Mouse (Mus musculus): ENCODE measurements around the gene Olfr610. TPM values are rescaled to one million over a fixed set of nuclear protein-coding genes. Genes with fewer than 3 reads are reported as not detected.
"Not testable (repeated sequence)": the region's sequence is repeated elsewhere in the genome, so short reads cannot be mapped to it uniquely, and the experiment has no call there.

Gene Olfr610
- not detected for total RNA-seq (2021)

DNA sequence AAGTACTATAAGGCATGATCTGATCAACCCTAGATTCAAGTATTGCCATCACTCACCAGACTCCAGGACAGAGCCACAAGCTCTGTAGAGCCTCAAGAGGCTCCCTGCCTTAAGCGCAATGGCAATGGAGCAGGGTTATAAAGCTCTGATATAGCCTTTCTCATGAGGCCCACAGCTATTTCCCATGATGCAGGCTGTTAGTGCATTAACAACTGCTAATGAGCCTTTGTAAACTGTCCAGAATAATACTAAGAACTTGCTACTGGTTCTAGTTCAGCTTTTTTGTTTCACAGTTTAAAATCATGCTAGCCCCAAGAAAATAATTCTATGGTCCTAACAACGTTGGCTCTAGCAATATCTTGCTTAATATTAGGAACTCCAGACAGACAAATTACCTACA is at the start of gene Olfr610:
Olfr610 (minus strand) TSS at position 101 of the 400 bp plus-strand sequence.
- DNase-seq: no peak
- intact Hi-C loops (cut with DNase I): no loop called here

GRCm38 (mm10) chr7:103555779-103556178 is 43.9 kb upstream of the Olfr610 start, which contains the start of gene Olfr615:
Gene Olfr615, plus strand, starts transcription at chr7:103556079.
- intact Hi-C loops (cut with DNase I): no loop called here
- DNase-seq: no peak

DNA sequence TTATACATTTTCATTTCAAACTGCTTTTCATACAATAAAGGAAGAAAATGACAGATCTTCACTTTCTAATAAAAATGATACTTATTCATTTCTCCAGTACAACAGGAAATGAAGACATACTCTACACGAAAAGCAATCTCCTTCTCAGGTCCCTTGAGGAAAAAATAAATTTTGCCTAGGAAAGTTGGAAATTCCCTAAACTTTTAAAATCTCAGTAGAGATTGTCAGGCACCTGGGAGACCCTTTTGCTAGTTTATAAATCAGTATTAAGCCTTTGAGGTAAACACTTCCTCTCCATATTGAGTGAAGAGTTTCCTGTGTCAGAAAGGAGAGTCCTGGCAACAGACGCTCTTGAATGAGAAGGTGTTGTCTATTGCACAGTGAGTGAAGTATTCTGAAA is 35.9 kb upstream of the Olfr610 start, which contains the start of gene Olfr613:
Olfr613 (plus strand) TSS at position 301 of the 400 bp plus-strand sequence.
- intact Hi-C loops (cut with DNase I): no loop called here
- no peak for DNase-seq

GRCm38 (mm10) chr7:103542617-103543016 is 30.7 kb upstream of the Olfr610 start, which contains the start of gene Olfr612:
Gene Olfr612, minus strand, starts transcription at chr7:103542717.
- intact Hi-C loops (cut with DNase I); DNase-seq: not testable (repeated sequence)

GRCm38 (mm10) chr7:103520746-103521145 is 8.8 kb upstream of the Olfr610 start, which contains the start of gene Olfr611:
Gene Olfr611, minus strand, starts transcription at chr7:103520846.
- intact Hi-C loops (cut with DNase I); DNase-seq: not testable (repeated sequence)

GRCm38 (mm10) chr7:103497962-103498361 is 14.0 kb downstream of the Olfr610 start, which contains the start of gene Olfr609:
Gene Olfr609, minus strand, starts transcription at chr7:103498062.
- intact Hi-C loops (cut with DNase I): loop anchor here (10.0 kb wide), 1 partner anchor 67 kb away; the partner anchor contains the start of gene Olfr616
- no peak for DNase-seq

- intact Hi-C loops (cut with DNase I); DNase-seq: not testable (repeated sequence)
Observed at GRCm38 (mm10) chr7:103477106-103477505, 34.8 kb downstream of the Olfr610 start.

DNA sequence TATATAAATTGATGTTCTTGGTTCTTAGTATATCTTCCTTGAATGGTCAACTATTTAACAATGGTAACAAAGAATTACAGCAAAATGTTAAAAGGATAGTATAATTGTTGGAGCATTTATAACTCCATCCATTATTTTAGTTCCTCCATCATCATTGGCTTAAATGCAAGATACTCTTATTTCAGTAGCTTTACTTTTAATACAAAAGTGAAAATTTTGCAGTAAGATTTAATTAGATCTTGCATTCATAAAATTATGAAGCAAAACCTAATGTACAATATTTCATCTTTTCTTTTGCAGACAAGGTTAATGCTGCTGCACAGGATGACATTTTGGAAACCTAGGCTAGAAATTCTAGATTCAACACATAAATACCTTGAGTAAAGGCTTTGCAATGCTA is 42.3 kb downstream of the Olfr610 start, which contains the start of gene Olfr608:
Olfr608 (plus strand) TSS at position 301 of the 400 bp plus-strand sequence.
- no peak for DNase-seq
- intact Hi-C loops (cut with DNase I): no loop called here

DNA sequence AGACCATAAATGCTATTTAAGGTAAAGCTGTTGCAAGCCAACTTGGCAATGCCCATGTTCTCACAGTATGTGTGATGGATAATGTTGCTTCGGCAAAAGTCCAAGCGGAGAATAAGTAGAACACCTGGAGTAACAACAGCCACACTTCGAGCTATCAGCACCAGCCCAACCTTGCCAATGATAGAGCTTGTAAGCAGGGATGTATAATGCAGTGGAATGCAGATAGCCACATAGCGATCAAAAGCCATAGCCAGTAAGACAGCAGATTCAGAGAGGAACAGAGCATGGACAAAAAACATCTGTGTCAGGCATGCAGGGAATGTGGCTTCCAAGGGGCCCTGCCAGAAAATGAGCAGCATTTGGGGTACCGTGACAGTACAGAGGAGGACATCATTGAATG is 51.3 kb downstream of the Olfr610 start:
- intact Hi-C loops (cut with DNase I): no loop called here
- DNase-seq: peak; percentile 29 to 35

Other genes starting within 250 kb of the Olfr610 start
- not detected for gene Olfr596, start 206.5 kb downstream of the Olfr610 start, total RNA-seq (2021)
- gene Olfr597, start 195.8 kb downstream of the Olfr610 start, total RNA-seq (2021): not detected
- gene Olfr598, start 188.6 kb downstream of the Olfr610 start, total RNA-seq (2021): not detected
- gene Olfr599, start 176.2 kb downstream of the Olfr610 start, total RNA-seq (2021): not detected
- gene Olfr600, start 162.5 kb downstream of the Olfr610 start, total RNA-seq (2021): not detected
- not detected for gene Olfr601, start 149.5 kb downstream of the Olfr610 start, total RNA-seq (2021)
- not detected for gene Olfr603, start 125.9 kb downstream of the Olfr610 start, total RNA-seq (2021)
- not detected for gene Usp17lc, start 97.0 kb downstream of the Olfr610 start, total RNA-seq (2021)
- gene Olfr605, start 66.7 kb downstream of the Olfr610 start, total RNA-seq (2021): not detected
- gene Olfr606, start 63.1 kb downstream of the Olfr610 start, total RNA-seq (2021): not detected
- gene Olfr607, start 48.0 kb downstream of the Olfr610 start, total RNA-seq (2021): not detected
- gene Olfr608, start 42.2 kb downstream of the Olfr610 start, total RNA-seq (2021): under 1 TPM; 0.17 to 0.62 TPM
- gene Olfr609, start 14.1 kb downstream of the Olfr610 start, total RNA-seq (2021): not detected
- gene Olfr611, start 8.7 kb upstream of the Olfr610 start, total RNA-seq (2021): not detected
- gene Olfr612, start 30.6 kb upstream of the Olfr610 start, total RNA-seq (2021): not detected
- gene Olfr613, start 36.0 kb upstream of the Olfr610 start, total RNA-seq (2021): not detected
- not detected for gene Olfr615, start 44.0 kb upstream of the Olfr610 start, total RNA-seq (2021)
- not detected for gene Olfr616, start 57.0 kb upstream of the Olfr610 start, total RNA-seq (2021)
- gene Olfr617, start 60.9 kb upstream of the Olfr610 start, total RNA-seq (2021): not detected
- gene Olfr618, start 78.0 kb upstream of the Olfr610 start, total RNA-seq (2021): not detected
- gene Olfr619, start 88.5 kb upstream of the Olfr610 start, total RNA-seq (2021): not detected
- gene Olfr620, start 100.4 kb upstream of the Olfr610 start, total RNA-seq (2021): not detected
- not detected for gene Olfr622, start 130.6 kb upstream of the Olfr610 start, total RNA-seq (2021)
- not detected for gene Olfr623, start 151.6 kb upstream of the Olfr610 start, total RNA-seq (2021)
- not detected for gene Olfr624, start 159.1 kb upstream of the Olfr610 start, total RNA-seq (2021)
- not detected for gene Olfr625-ps1, start 170.6 kb upstream of the Olfr610 start, total RNA-seq (2021)
- not detected for gene Olfr243, start 202.5 kb upstream of the Olfr610 start, total RNA-seq (2021)
- gene Olfr628, start 218.3 kb upstream of the Olfr610 start, total RNA-seq (2021): not detected
- not detected for gene Olfr629, start 232.8 kb upstream of the Olfr610 start, total RNA-seq (2021)
- gene Olfr630, start 245.2 kb upstream of the Olfr610 start, total RNA-seq (2021): not detected

All from heart, postnatal 10 days (tissue).